Mouse (Mus musculus) neural tube, embryonic 14.5 days (tissue): ENCODE measurements around the gene Tjp1. TPM values are rescaled to one million over a fixed set of nuclear protein-coding genes. Genes with fewer than 3 reads are reported as not detected.

Experiments used
- ATAC-seq: fragments of 200-750 bp; cut with Nextera tagmentation; 2 replicates; pipeline ENCODE4 v1.8.0; 2017; ENCODE audit warnings: low read depth, mild to moderate bottlenecking, moderate TSS enrichment, moderate library complexity
- H3K27ac ChIP-seq: fragments of 300-500 bp; sonication (generic); 2 replicates; pipeline ENCODE4 v1.5.1; 2014; ENCODE audit warnings: low read depth, mild to moderate bottlenecking, control low read depth, low read length, moderate library complexity, mixed read lengths
- H3K27me3 ChIP-seq: fragments of 300-500 bp; sonication (generic); 2 replicates; pipeline ENCODE4 v1.6.1; 2014; ENCODE audit warnings: low read length; ENCODE audit not compliant: control insufficient read depth, insufficient read depth
- H3K36me3 ChIP-seq: fragments of 300-500 bp; sonication (generic); 2 replicates; pipeline ENCODE4 v1.6.1; 2014; ENCODE audit warnings: low read length, mixed read lengths; ENCODE audit not compliant: control insufficient read depth, insufficient read depth
- H3K4me1 ChIP-seq: fragments of 300-500 bp; sonication (generic); 2 replicates; pipeline ENCODE4 v1.6.1; 2014; ENCODE audit warnings: low read length; ENCODE audit not compliant: control insufficient read depth, insufficient read depth
- H3K4me2 ChIP-seq: fragments of 300-500 bp; sonication (generic); 2 replicates; pipeline ENCODE4 v1.6.1; 2014; ENCODE audit warnings: mild to moderate bottlenecking, low read depth, low read length, control low read depth
- H3K4me3 ChIP-seq: fragments of 300-500 bp; sonication (generic); 2 replicates; pipeline ENCODE4 v1.5.1; 2014; ENCODE audit warnings: low read depth, low read length, control low read depth, mixed read lengths
- H3K9ac ChIP-seq: fragments of 300-500 bp; sonication (generic); replicated peaks from 2 replicates; pipeline ENCODE4 v1.6.1; 2014; ENCODE audit warnings: low read depth, mild to moderate bottlenecking, control low read depth, low read length, mixed read lengths
- H3K9me3 ChIP-seq: fragments of 300-500 bp; sonication (generic); 2 replicates; pipeline ENCODE4 v1.6.1; 2016; ENCODE audit warnings: low read length; ENCODE audit not compliant: control insufficient read depth
- WGBS: fragments of 180-500 bp; shearing (Covaris S2); extraction: QIAGEN DNeasy Blood & Tissue Kit; methylation state at CpG from one replicate; pipeline ENCODE4 v1.1.7; 2014; 5-methylcytosine and 5-hydroxymethylcytosine counted together
- polyA plus RNA-seq: library from polyadenylated mRNA; unstranded; fragments of >200 nt; fragmentation: Nextera tagmentation; extraction: Ambion mirVana; gene quantifications from 2 replicates; pipeline ENCODE4 v1.2.1, GENCODE M21; 2014

Gene Tjp1
- polyA plus RNA-seq, 1 experiment from 2014 or later = 37.0 TPM

- peaks cover 3% of the 10 kb centered on the region for H3K4me1 ChIP-seq
- H3K27ac ChIP-seq = no peak overlapping the region
- peak overlapping the region; percentile 41 for H3K4me2 ChIP-seq
- H3K4me3 ChIP-seq = peak overlapping the region; percentile 80
- no peaks in the 10 kb centered on the region for H3K36me3 ChIP-seq
- 10% methylated on average over 5 of the region's 5 CpGs for WGBS
- H3K27me3 ChIP-seq = no peaks in the 10 kb centered on the region; the same call in 1 of the 2 replicates
- no peaks in the 10 kb centered on the region for H3K9me3 ChIP-seq
- no peak for ATAC-seq
- no peak overlapping the region; the same call in 1 of the 2 replicates for H3K9ac ChIP-seq
Measured at GRCm38 (mm10) chr7:65369101-65369500, 158.5 kb downstream of the Tjp1 start.

- ATAC-seq = no peak
- Histone ChIP-seq H3K9me3 (no peaks in the 10 kb centered on the region), H3K4me2 (no peak overlapping the region), H3K36me3 (no peaks in the 10 kb centered on the region), H3K9ac (no peak overlapping the region), H3K27ac (no peak overlapping the region), H3K4me1 (peaks cover 3% of the 10 kb centered on the region), H3K4me3 (no peak overlapping the region), H3K27me3 (no peaks in the 10 kb centered on the region; the same call in 1 of the 2 replicates)
- WGBS = 62% methylated on average over 16 of the region's 16 CpGs
Measured at GRCm38 (mm10) chr7:65367386-65368245, 160.0 kb downstream of the Tjp1 start.

DNA sequence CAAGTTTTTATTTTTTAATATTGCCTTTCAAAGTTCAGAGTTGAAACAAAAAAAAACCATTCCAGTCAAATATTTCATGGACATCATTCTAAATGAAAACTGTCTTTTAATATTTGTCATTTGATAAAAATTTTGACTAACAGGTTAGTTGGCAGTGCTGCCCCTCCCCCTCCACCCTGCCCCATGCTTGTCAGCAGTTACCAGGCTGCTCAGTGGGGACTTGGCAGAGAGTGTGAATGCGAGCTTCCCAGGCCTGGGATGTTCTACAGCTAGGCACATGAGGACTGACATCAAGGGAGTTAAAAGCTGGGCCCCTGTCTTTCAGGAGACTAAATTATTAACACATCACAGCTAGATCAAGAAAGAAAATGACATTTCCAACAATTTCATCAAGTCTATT is 161.4 kb downstream of the Tjp1 start:
- H3K27me3 ChIP-seq = no peaks in the 10 kb centered on the region; the same call in 1 of the 2 replicates
- ATAC-seq = no peak
- WGBS = 3% methylated on average over 1 of the region's 1 CpGs
- no peak overlapping the region for H3K27ac ChIP-seq
- no peak overlapping the region for H3K9ac ChIP-seq
- H3K4me3 ChIP-seq = no peak overlapping the region
- no peaks in the 10 kb centered on the region for H3K36me3 ChIP-seq
- H3K4me2 ChIP-seq = no peak overlapping the region
- H3K9me3 ChIP-seq = no peaks in the 10 kb centered on the region
- peaks cover 3% of the 10 kb centered on the region for H3K4me1 ChIP-seq

GRCm38 (mm10) chr7:65365560-65365959 is 162.0 kb downstream of the Tjp1 start:
- Histone ChIP-seq H3K4me1 (peaks cover 3% of the 10 kb centered on the region), H3K27me3 (no peaks in the 10 kb centered on the region), H3K36me3 (no peaks in the 10 kb centered on the region), H3K9ac (no peak overlapping the region), H3K4me2 (no peak overlapping the region), H3K27ac (no peak overlapping the region), H3K9me3 (no peaks in the 10 kb centered on the region), H3K4me3 (no peak overlapping the region)
- no peak for ATAC-seq
- 81% methylated on average over 4 of the region's 4 CpGs for WGBS

DNA sequence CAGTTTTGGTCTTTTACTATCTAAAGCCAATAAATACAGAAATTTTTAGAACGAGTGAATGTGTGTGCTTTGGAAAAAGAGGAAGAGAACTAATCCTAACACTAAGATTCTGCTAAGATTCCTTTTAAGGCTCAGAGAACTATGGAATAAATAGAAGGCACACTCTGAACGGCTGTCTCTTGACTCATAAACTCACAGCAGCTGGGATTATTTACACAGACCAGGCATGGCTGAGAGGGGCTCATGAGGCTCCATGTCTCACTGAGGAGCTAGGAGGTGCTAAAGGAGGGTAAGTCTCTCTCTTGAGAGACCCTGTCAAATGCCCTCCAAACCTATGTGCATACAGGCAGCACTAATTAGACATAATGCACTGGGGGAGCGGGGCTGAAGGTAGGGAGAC is 167.3 kb downstream of the Tjp1 start:
- H3K27me3 ChIP-seq = no peaks in the 10 kb centered on the region
- WGBS = 59% methylated on average over 3 of the region's 3 CpGs
- no peak overlapping the region for H3K4me3 ChIP-seq
- H3K9me3 ChIP-seq = no peaks in the 10 kb centered on the region
- no peaks in the 10 kb centered on the region for H3K36me3 ChIP-seq
- H3K4me1 ChIP-seq = no peaks in the 10 kb centered on the region
- no peak overlapping the region for H3K27ac ChIP-seq
- no peak for ATAC-seq
- no peak overlapping the region for H3K4me2 ChIP-seq
- no peak overlapping the region for H3K9ac ChIP-seq

GRCm38 (mm10) chr7:65359774-65360173 is 167.8 kb downstream of the Tjp1 start:
- no peaks in the 10 kb centered on the region for H3K36me3 ChIP-seq
- no peaks in the 10 kb centered on the region for H3K9me3 ChIP-seq
- H3K27me3 ChIP-seq = no peaks in the 10 kb centered on the region
- no peaks in the 10 kb centered on the region for H3K4me1 ChIP-seq
- no peak overlapping the region for H3K4me2 ChIP-seq
- H3K4me3 ChIP-seq = no peak overlapping the region
- no peak overlapping the region for H3K27ac ChIP-seq
- ATAC-seq = no peak
- H3K9ac ChIP-seq = no peak overlapping the region
- WGBS = 81% methylated on average over 8 of the region's 8 CpGs

GRCm38 (mm10) chr7:65357538-65357937 is 170.0 kb downstream of the Tjp1 start:
- Histone ChIP-seq H3K9me3 (no peaks in the 10 kb centered on the region), H3K27me3 (no peaks in the 10 kb centered on the region), H3K9ac (no peak overlapping the region), H3K4me2 (no peak overlapping the region), H3K27ac (no peak overlapping the region), H3K4me3 (no peak overlapping the region), H3K4me1 (no peaks in the 10 kb centered on the region), H3K36me3 (no peaks in the 10 kb centered on the region)
- ATAC-seq = no peak
- WGBS = 4% methylated on average over 1 of the region's 1 CpGs

- Histone ChIP-seq H3K4me2 (no peak overlapping the region), H3K4me3 (no peak overlapping the region), H3K27me3 (no peaks in the 10 kb centered on the region), H3K27ac (no peak overlapping the region; the same call in 1 of the 2 replicates), H3K36me3 (no peaks in the 10 kb centered on the region), H3K4me1 (no peaks in the 10 kb centered on the region), H3K9ac (no peak overlapping the region), H3K9me3 (no peaks in the 10 kb centered on the region)
- no peak for ATAC-seq
- WGBS = 68% methylated on average over 1 of the region's 1 CpGs
Measured at GRCm38 (mm10) chr7:65356204-65356603, 171.4 kb downstream of the Tjp1 start.

- H3K36me3 ChIP-seq = no peaks in the 10 kb centered on the region
- no peak overlapping the region for H3K27ac ChIP-seq
- no peak overlapping the region for H3K9ac ChIP-seq
- no peak overlapping the region for H3K4me2 ChIP-seq
- 80% methylated on average over 2 of the region's 2 CpGs for WGBS
- H3K9me3 ChIP-seq = no peaks in the 10 kb centered on the region
- no peak for ATAC-seq
- no peaks in the 10 kb centered on the region for H3K4me1 ChIP-seq
- no peaks in the 10 kb centered on the region for H3K27me3 ChIP-seq
- H3K4me3 ChIP-seq = no peak overlapping the region
Measured at GRCm38 (mm10) chr7:65354908-65355307, 172.7 kb downstream of the Tjp1 start.
